Mouse (Mus musculus) G1E (cell line): ENCODE data around the gene Celf2.

ENCODE experiments used
- CTCF ChIP-seq: IDR thresholded peaks from 2 replicates; pipeline ENCODE4 v1.5.1; 2012; ENCODE audit warnings: low read depth, low read length, inconsistent platforms, mixed read lengths
- GATA1 ChIP-seq: IDR thresholded peaks from 2 replicates; pipeline ENCODE4 v1.6.1; 2012; ENCODE audit warnings: borderline replicate concordance, low read length, inconsistent platforms, mixed read lengths
- TAL1 ChIP-seq: conservative IDR thresholded peaks from 2 replicates; pipeline ENCODE4 v1.6.1; 2012; ENCODE audit warnings: low read depth, low read length, inconsistent platforms, mixed read lengths

GRCm38 (mm10) chr2:7207691-7208504, 301.5 kb downstream of the Celf2 start:
- no peak for TF ChIP-seq CTCF
- TF ChIP-seq TAL1 = no peak
- no peak for TF ChIP-seq GATA1
